Mouse (Mus musculus) kidney, postnatal 0 days (tissue): ENCODE measurements around the gene Platr17. TPM values are rescaled to one million over a fixed set of nuclear protein-coding genes. Genes with fewer than 3 reads are reported as not detected.
A peak's percentile ranks its signal among the peaks of the same experiment; 100 is the strongest.

Experiments
- ATAC-seq: fragments of 200-750 bp; cut with Nextera tagmentation; replicated peaks from 2 replicates; pipeline ENCODE4 v1.8.0; 2017; ENCODE audit warnings: low read depth, moderate number of reproducible peaks, moderate TSS enrichment, moderate library complexity; ENCODE audit not compliant: low FRiP score
- DNase-seq: peaks from one replicate; pipeline ENCODE4 v3.0.0-alpha.2; 2016; ENCODE audit warnings: low spot score
- H3K27ac ChIP-seq: fragments of 300-500 bp; sonication (generic); 2 replicates; pipeline ENCODE4 v1.5.1; 2014; ENCODE audit warnings: mild to moderate bottlenecking
- H3K27me3 ChIP-seq: fragments of 300-500 bp; sonication (generic); 2 replicates; pipeline ENCODE4 v1.6.1; 2014; ENCODE audit warnings: low read length, mixed read lengths; ENCODE audit not compliant: insufficient read depth
- H3K36me3 ChIP-seq: fragments of 300-500 bp; sonication (generic); 2 replicates; pipeline ENCODE4 v1.6.1; 2014; ENCODE audit warnings: low read length, mixed read lengths; ENCODE audit not compliant: insufficient read depth
- H3K4me1 ChIP-seq: fragments of 300-500 bp; sonication (generic); replicated peaks from 2 replicates; pipeline ENCODE4 v1.6.1; 2014; ENCODE audit warnings: antibody characterized with exemption, low read length, mixed read lengths; ENCODE audit not compliant: insufficient read depth
- H3K4me2 ChIP-seq: fragments of 300-500 bp; sonication (generic); 2 replicates; pipeline ENCODE4 v1.6.1; 2014; ENCODE audit warnings: mild to moderate bottlenecking, low read length, moderate library complexity, mixed read lengths
- H3K4me3 ChIP-seq: fragments of 300-500 bp; sonication (generic); replicated peaks from 2 replicates; pipeline ENCODE4 v1.5.1; 2014; ENCODE audit warnings: low read depth, low read length
- H3K9ac ChIP-seq: fragments of 300-500 bp; sonication (generic); 2 replicates; pipeline ENCODE4 v1.6.1; 2014; ENCODE audit warnings: low read depth, low read length
- H3K9me3 ChIP-seq: fragments of 300-500 bp; sonication (generic); replicated peaks from 2 replicates; pipeline ENCODE4 v1.6.1; 2016; ENCODE audit warnings: low read length, inconsistent platforms, mixed read lengths
- CTCF ChIP-seq: IDR thresholded peaks from 2 replicates; pipeline ENCODE4 v1.5.1; 2016; ENCODE audit warnings: antibody characterized with exemption, low read depth, mild to moderate bottlenecking, moderate library complexity
- WGBS: fragments of 180-500 bp; shearing (Covaris S2); extraction: QIAGEN DNeasy Blood & Tissue Kit; methylation state at CpG from one replicate; pipeline ENCODE4 v1.1.7; 2014; 5-methylcytosine and 5-hydroxymethylcytosine counted together
- polyA plus RNA-seq: library from polyadenylated mRNA; unstranded; fragments of >200 nt; fragmentation: Nextera tagmentation; extraction: Ambion mirVana; gene quantifications from 2 replicates; pipeline ENCODE4 v1.2.1, GENCODE M21; 2015

Gene Platr17
- polyA plus RNA-seq, 1 experiment from 2014 or later: 0.29 TPM

DNA sequence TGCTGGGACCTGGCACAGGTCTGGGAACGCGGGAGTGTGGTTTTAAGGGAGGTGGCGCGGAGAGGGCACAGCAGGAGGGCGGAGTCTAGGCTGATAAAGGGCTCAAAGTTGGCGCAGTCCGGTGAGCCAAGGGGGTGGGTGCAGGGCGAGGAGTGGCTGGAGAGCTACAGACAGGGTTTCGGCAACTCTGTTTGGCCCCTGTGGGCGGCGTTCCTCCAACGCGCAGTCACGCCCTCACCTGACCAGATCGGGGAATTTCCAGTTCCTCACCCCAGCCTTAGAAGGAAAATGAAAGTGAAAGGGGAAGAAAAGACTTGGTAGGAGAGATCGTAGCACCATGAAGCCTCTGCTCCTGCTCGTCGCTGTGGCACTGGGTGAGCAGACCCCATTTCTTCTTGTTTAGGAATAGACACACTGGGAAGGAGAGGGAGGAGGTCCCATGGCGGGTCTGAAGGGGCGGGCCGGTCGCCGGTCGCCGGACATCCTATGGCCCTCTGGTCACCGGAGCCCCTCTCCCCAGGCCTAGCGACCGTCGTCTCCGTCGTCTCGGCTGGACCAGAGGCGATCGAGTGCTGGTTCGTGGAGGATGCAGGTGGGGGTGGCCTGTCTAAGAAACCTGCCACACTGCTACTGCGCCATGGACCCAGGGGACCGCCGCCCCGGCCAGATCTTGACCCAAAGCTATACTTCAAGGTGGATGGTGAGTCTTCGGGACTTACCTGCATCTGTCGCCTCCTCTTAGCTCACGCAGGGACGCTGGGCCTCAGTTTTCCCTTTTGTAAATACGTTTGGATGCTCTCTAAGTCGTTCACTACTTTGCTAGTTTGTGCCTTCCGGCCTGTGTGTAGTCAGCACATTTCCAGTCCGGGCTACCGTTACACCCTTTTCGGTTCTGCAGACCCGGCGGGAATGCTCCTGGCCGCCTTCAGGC, 14.7 kb downstream of the Platr17 start:
- H3K27ac ChIP-seq: peak overlapping the region; percentile 90
- peak overlapping the region; percentile 71 for H3K9ac ChIP-seq
- WGBS: under 1% methylated on average over 51 of the region's 52 CpGs
- no peaks in the 10 kb centered on the region for H3K36me3 ChIP-seq
- ATAC-seq: 0 out of 2 replicates have a peak, but pooled peaks have one; percentile 14
- H3K4me1 ChIP-seq: peaks cover 6% of the 10 kb centered on the region
- H3K9me3 ChIP-seq: no peaks in the 10 kb centered on the region
- peak overlapping the region; percentile 72 for H3K4me3 ChIP-seq
- DNase-seq: peak; percentile 74
- peak; percentile 46 for TF ChIP-seq CTCF
- H3K4me2 ChIP-seq: peak overlapping the region; percentile 95
- H3K27me3 ChIP-seq: no peaks in the 10 kb centered on the region

DNA sequence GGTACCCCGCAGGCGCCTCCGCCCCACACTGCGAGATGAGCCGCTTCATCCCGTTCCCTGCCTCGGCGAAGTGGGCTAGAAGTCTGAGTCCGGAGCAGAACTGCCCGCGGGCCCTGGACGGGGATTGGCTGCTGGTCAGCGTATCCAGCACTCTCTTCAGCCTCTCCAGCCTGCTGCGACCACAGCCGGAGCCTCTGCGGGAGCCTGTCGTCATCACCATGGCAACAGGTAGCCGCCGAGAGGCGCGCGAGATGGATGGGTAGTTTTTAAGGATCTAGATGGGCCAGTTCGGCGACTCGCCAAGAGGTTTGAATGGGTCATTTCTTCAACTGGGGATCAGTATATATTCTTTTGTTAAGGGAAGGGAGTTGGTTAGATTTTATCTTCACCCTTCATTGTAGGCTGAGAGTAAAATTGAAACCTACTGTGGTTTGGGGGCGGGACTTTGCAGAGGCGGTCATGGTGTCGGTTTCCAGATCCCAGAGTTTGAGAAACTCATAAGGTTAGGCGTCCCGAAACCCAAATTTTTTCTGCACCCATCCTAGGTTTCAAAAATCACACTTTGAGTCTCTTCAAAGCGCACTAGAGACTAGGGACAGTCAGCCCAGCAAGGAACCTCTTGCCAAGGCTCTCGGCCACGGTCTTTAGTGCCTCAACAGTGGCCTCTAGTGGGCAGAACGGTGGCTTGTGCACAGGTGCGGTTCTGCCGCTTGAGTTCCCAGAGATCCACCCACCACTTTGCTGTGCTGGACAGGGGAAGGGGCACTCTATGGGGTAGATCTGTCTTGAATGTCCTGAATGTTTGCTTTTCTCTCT, 15.6 kb downstream of the Platr17 start:
- H3K4me2 ChIP-seq: peak overlapping the region; percentile 95
- no peaks in the 10 kb centered on the region for H3K9me3 ChIP-seq
- H3K4me3 ChIP-seq: peak overlapping the region; percentile 72
- H3K27ac ChIP-seq: peak overlapping the region; percentile 90
- under 1% methylated on average over 36 of the region's 36 CpGs for WGBS
- H3K9ac ChIP-seq: peak overlapping the region; percentile 71
- DNase-seq (peak; percentile 90), ATAC-seq (peak; percentile 53)
- H3K4me1 ChIP-seq: peaks cover 6% of the 10 kb centered on the region
- peak; percentile 88 for TF ChIP-seq CTCF
- 0 out of 2 replicates have a peak, but pooled peaks cover 4% of the 10 kb centered on the region for H3K36me3 ChIP-seq
- no peaks in the 10 kb centered on the region for H3K27me3 ChIP-seq

DNA sequence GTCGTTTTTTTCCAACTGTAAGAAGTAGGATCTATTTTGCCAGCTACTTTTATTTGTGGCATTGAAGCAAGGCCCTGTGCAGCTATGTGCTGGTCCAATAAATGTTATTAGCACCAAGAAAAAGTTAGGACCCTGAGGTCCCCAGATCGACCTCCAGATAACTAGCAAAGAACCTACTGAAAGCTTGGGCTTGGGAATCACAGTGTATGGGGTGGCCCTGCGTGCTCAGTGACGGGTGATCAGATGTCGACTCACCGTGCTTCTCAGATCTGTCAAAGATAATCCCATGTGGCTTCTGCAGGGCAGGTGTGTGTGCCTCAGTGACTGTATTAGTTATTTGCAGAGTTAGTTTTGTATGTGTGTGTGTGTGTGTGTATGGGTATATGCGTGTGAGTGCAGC, 16.4 kb downstream of the Platr17 start:
- no peak for TF ChIP-seq CTCF
- no peak overlapping the region for H3K4me3 ChIP-seq
- H3K9ac ChIP-seq: no peak overlapping the region
- no peak overlapping the region for H3K4me2 ChIP-seq
- no peaks in the 10 kb centered on the region for H3K9me3 ChIP-seq
- peaks cover 6% of the 10 kb centered on the region for H3K4me1 ChIP-seq
- no peak overlapping the region for H3K27ac ChIP-seq
- H3K27me3 ChIP-seq: no peaks in the 10 kb centered on the region
- DNase-seq (no peak), ATAC-seq (no peak)
- WGBS: 91% methylated on average over 7 of the region's 7 CpGs
- 0 out of 2 replicates have a peak, but pooled peaks cover 4% of the 10 kb centered on the region for H3K36me3 ChIP-seq

DNA sequence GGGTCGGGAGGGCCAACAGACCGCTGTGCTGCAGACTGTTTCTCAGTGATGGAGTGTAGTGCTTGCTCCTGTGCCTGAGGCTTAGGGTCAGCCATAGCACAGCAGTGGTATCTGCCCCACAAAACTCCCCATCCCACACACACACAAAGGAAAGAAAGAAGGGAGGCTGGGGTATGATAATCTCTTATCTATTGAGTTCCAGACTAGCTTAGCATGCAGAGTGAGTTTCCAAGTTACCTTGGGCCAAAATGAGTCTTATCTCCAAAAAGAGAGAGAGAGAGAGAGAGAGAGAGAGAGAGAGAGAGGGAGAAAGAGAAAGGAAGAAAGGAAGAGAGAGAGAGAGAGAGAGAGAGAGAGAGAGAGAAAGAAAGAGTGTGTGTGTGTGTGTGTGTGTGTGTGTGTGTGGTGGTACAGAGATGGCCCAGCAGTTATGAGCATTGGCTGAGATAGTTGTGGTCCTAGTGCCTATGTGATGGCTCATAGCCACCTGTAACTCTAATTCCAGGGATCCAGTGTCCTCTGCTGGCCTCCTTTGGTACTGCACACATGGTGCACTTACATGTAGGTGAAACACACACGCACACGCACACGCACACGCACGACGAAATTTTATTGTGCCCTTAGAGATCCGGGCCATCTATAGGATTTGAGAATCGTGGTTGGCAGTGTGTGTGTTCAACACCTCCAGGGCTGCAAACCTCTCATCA, 19.8 kb downstream of the Platr17 start:
- Histone ChIP-seq H3K4me2 (no peak overlapping the region), H3K9me3 (no peaks in the 10 kb centered on the region), H3K4me3 (no peak overlapping the region), H3K27ac (no peak overlapping the region), H3K27me3 (no peaks in the 10 kb centered on the region), H3K36me3 (0 out of 2 replicates have a peak, but pooled peaks cover 8% of the 10 kb centered on the region), H3K4me1 (no peaks in the 10 kb centered on the region), H3K9ac (no peak overlapping the region)
- no peak for ATAC-seq
- WGBS: 89% methylated on average over 10 of the region's 10 CpGs
- DNase-seq: no peak
- TF ChIP-seq CTCF: peak; percentile 55; the same call in 1 of the 2 replicates

DNA sequence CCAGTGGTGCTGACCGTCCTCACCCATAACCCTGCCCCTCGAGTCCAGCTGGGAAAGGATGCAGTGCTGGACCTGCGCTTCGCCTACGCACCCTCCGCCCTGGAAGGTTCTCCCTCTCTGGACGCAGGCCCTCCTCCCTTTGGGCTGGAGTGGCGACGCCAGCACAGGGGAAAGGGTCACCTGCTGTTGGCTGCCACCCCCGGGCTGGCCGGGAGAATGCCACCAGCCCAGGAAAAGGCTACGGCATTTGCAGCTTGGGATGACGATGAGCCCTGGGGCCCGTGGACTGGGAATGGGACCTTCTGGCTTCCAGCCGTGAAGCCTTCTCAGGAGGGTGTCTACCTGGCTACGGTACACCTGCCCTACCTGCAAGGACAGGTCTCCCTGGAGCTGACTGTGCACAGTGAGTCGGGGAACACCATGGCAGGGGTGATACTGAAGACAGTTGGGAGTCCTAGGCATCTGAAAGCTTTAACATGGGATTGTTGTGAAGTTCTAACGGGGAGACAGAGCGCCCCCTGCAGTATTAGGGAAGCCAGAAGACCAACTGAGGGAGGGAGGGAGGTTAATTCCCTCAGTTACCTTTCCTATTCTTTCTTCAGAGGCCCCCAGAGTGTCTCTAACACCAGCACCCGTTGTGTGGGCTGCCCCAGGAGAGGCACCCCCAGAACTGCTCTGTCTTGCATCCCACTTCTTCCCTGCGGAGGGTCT, 20.6 kb downstream of the Platr17 start:
- H3K27ac ChIP-seq: no peak overlapping the region
- H3K9me3 ChIP-seq: no peaks in the 10 kb centered on the region
- no peak overlapping the region for H3K4me2 ChIP-seq
- DNase-seq (no peak), ATAC-seq (no peak)
- 0 out of 2 replicates have a peak, but pooled peaks cover 3% of the 10 kb centered on the region for H3K4me1 ChIP-seq
- TF ChIP-seq CTCF: peak; percentile 17; the same call in 1 of the 2 replicates
- H3K4me3 ChIP-seq: no peak overlapping the region
- H3K9ac ChIP-seq: no peak overlapping the region
- 86% methylated on average over 21 of the region's 21 CpGs for WGBS
- 0 out of 2 replicates have a peak, but pooled peaks cover 8% of the 10 kb centered on the region for H3K36me3 ChIP-seq
- no peaks in the 10 kb centered on the region for H3K27me3 ChIP-seq
